Mouse (Mus musculus) urinary bladder, postnatal 14 days (tissue): ENCODE measurements around the gene Eps8l1.

Experiments
- DNase-seq: peaks from one replicate; pipeline ENCODE4 v3.0.0; 2021; ENCODE audit warnings: low spot score

Gene Eps8l1

GRCm38 (mm10) chr7:4508739-4509116 lies 48.3 kb downstream of the Eps8l1 start:
- no peak for DNase-seq

- DNase-seq = peak; percentile 75
Observed at GRCm38 (mm10) chr7:4509863-4510608, 49.6 kb downstream of the Eps8l1 start.

GRCm38 (mm10) chr7:4511489-4512224 lies 51.2 kb downstream of the Eps8l1 start:
- no peak for DNase-seq

GRCm38 (mm10) chr7:4513236-4513635 lies 52.8 kb downstream of the Eps8l1 start:
- DNase-seq = peak; percentile 44

GRCm38 (mm10) chr7:4513829-4514712 lies 53.6 kb downstream of the Eps8l1 start:
- DNase-seq = no peak

GRCm38 (mm10) chr7:4515853-4516252 lies 55.4 kb downstream of the Eps8l1 start:
- DNase-seq = no peak

GRCm38 (mm10) chr7:4516332-4517050 lies 56.0 kb downstream of the Eps8l1 start, which contains the start of gene Tnnt1:
Gene Tnnt1, minus strand, starts transcription at chr7:4516382.
- DNase-seq = no peak

GRCm38 (mm10) chr7:4518487-4518886 lies 58.0 kb downstream of the Eps8l1 start:
- DNase-seq = no peak

GRCm38 (mm10) chr7:4521231-4522003 lies 60.9 kb downstream of the Eps8l1 start:
- no peak for DNase-seq

GRCm38 (mm10) chr7:4522292-4522691 lies 61.8 kb downstream of the Eps8l1 start:
- no peak for DNase-seq

GRCm38 (mm10) chr7:4523205-4524130 lies 63.0 kb downstream of the Eps8l1 start:
- DNase-seq = no peak

GRCm38 (mm10) chr7:4524212-4524922 lies 63.9 kb downstream of the Eps8l1 start, which contains the start of gene Tnni3:
Gene Tnni3, minus strand, starts transcription at chr7:4524229.
- DNase-seq = peak; percentile 39

GRCm38 (mm10) chr7:4526341-4527301 lies 66.1 kb downstream of the Eps8l1 start:
- DNase-seq = peak; percentile 79

GRCm38 (mm10) chr7:4527302-4527689 lies 66.8 kb downstream of the Eps8l1 start:
- no peak for DNase-seq
